27 mouse cellular contexts compared by ENCODE assay signal in the genomic region with DNA sequence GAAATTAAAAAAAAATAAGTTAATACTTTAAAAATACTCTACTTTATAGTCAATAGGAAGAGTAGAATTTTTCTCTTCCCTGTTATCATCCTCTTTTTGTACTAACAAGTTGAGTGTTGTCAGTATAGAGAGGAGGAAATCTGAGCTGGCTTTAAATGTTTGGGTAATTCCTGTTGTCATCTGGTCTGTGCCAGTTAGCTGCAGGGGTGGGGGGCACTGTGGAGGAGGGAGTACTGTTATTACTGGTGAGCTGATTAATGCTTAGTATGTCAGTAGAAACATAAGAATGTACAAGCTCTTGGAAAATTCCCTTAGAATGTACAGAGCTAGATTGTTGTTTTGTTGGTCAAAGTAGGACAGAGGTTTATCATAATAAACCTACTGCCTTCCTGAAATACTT. TPM values are rescaled to one million over a fixed set of nuclear protein-coding genes. Genes with fewer than 3 reads are reported as not detected.
"Had no signal": no experiment of that assay in that cellular context is flagged by ENCODE, and none has a peak within 500 bp of the region (broad histone marks: within the 10 kb centered on the region; RNA-seq: fewer than 3 reads in every experiment).

No protein-coding gene starts in this region.

- H3K27me3 ChIP-seq: lung, embryonic 15.5 days; megakaryocyte, embryonic 14.5 days; midbrain, embryonic 12.5 days; neural tube, embryonic 13.5 days; neural tube, embryonic 15.5 days had no signal

- H3K4me3 ChIP-seq: lung, embryonic 15.5 days; megakaryocyte, embryonic 14.5 days; midbrain, embryonic 10.5 days; midbrain, embryonic 12.5 days; myocyte; neural tube, embryonic 13.5 days; neural tube, embryonic 15.5 days had no signal

- H3K4me2 ChIP-seq: lung, embryonic 15.5 days; midbrain, embryonic 12.5 days; neural tube, embryonic 13.5 days; neural tube, embryonic 15.5 days had no signal

- ATAC-seq: lung, postnatal 0 days; midbrain, embryonic 16.5 days had no signal

- H3K9ac ChIP-seq: lung, embryonic 15.5 days; midbrain, embryonic 12.5 days; neural tube, embryonic 13.5 days; neural tube, embryonic 15.5 days had no signal

- H3K36me3 ChIP-seq: lung, embryonic 15.5 days; midbrain, embryonic 10.5 days; midbrain, embryonic 12.5 days; neural tube, embryonic 13.5 days; neural tube, embryonic 15.5 days had no signal

- H3K9me3 ChIP-seq: lung, embryonic 15.5 days; megakaryocyte, embryonic 14.5 days; midbrain, embryonic 10.5 days; midbrain, embryonic 12.5 days; neural tube, embryonic 13.5 days; neural tube, embryonic 15.5 days had no signal

- H3K4me1 ChIP-seq: lung, embryonic 15.5 days; megakaryocyte, embryonic 14.5 days; midbrain, embryonic 10.5 days; midbrain, embryonic 12.5 days; neural tube, embryonic 13.5 days; neural tube, embryonic 15.5 days had no signal

- DNase-seq: lung, adult 2 months; lung, postnatal 14 days; lung, postnatal 36 days; midbrain, embryonic 14.5 days; retina, postnatal 1 day; right cerebral cortex, adult 18-20 months; right cerebral cortex, postnatal 25 days; right cerebral cortex, postnatal 4 days; spleen, adult 18-20 months; thymus, adult 18-20 months; thymus, postnatal 14 days; thymus, postnatal 36 days had no signal

- H3K27ac ChIP-seq: lung, embryonic 15.5 days; macrophage; midbrain, embryonic 10.5 days; midbrain, embryonic 12.5 days; neural tube, embryonic 13.5 days; neural tube, embryonic 15.5 days had no signal

RNA-seq across cellular contexts. Expression of a gene that starts 36.7 kb away (rescaled TPM):
- total RNA-seq: megakaryocyte progenitor cell, adult 5-6 weeks had no signal
- polyA plus RNA-seq: lung, postnatal 0 days; macrophage; myocyte; small intestine, adult 2 months; stomach, embryonic 14.5 days; stomach, embryonic 16.5 days; thymus, postnatal 0 days had no signal
